Mouse (Mus musculus): ENCODE measurements at regions not wholly inside any gene's neighbourhood (a gene's known extent, or its start where the extent isn't known, plus 50 kb on each side); places are given as distances from the start of the nearest gene placed in this dataset.

GRCm38 (mm10) chr13:78623652-78624051, 424.1 kb upstream of the Nr2f1 start:
- no peak for TF ChIP-seq CTCF (IDR thresholded peaks at IDR 0.05; ENCODE audit: extremely low read depth, insufficient read depth, low read length)
- TF ChIP-seq POLR2A (IDR thresholded peaks at IDR 0.05; ENCODE audit: extremely low read depth, insufficient read depth, low read length): no peak
